Mouse (Mus musculus): ENCODE data around the gene Arih2.

Gene Arih2

DNA sequence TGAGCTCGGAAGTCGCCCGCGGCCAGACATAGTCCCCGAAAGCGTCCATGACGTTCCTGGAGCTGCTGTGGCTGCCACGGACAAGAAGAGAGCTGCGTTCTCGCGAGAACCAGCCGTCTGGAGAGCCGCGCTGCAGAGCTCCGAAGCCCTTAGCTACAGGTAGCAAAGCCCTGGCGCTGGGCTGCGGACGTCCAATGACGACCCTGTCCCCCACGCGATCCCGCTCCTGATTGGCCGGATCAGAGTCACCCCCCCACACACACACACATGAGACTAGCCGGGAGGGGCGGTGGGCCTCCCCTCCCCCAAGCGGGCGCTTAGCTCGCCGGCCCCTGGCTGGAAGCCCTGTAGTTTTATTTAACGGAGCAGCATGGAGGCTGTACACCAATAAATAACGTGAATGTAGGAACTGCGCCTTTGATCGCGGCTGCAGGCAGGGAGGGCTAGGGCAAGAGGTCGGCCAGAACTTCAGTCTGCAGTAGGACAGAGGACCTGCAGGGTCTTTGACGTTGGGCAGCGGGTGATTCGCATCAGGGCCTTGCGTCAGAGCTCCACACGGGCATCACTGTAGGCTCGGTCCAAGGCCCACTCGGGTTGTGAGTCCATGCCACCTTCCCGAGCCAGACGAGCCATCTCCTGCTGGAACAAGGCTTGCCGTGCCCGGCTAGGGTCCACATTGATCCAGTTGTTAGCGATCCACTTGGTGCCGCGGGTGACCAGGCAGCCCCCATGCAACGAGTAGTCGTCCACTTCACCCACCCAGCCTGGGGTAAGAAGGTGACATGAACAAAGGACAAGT is 70.4 kb downstream of the Arih2 start, which contains the start of gene Wdr6:
Gene Wdr6 (minus strand): TSS at position 195 of the 799 bp plus-strand sequence.
- DNase-seq: peak; percentile 93 to 95

DNA sequence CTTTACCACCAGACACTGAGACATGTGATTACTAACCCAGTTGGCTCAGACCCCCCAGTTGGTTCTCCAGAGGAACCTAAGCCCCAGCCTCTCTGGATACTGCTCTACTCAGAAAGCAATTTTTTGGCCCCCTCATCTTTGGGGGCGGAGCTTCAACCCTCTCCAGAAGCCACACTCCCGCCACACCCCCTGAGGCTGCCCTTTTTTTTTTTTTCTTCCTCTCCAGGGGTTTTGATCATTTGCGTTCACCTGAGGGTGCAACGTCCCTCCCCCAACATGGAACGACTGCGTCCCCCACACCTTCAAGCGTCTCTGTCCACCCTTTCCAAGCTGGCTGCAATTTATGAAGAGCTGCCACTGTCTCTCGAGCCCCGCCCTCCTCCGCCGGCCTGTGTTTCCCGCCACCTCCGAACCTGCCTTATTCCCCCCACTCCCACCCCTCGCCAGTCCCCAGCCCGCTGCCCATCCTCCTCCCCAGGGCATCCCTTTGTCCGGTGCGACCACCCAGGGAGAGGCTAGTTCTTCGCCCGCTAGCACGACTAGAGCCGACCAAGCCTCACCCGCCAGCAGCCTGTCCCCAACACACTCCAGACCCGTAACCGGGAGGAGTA is 71.1 kb downstream of the Arih2 start:
- peak in 1 of 2 experiments; percentile 51 for DNase-seq

DNA sequence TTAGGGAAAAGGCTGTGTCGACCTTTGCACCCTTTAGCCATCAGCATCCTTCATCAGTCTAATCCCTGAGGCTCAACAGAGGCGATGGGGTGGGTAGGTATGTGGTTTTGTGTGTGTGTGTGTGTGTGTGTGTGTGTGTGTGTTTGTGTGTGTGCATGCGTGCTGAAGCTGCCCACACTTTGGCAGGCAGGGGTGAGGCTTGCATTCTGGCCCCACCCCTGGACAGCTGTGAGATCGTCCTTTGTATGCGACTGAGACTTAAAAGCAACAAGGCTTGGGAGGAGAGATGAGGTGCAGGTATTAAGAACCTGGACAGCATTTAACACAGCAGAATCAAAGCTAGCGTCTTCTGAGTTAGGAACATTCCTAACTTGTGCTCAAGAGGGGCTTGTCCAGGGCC is 72.2 kb downstream of the Arih2 start:
- DNase-seq: no peak

DNA sequence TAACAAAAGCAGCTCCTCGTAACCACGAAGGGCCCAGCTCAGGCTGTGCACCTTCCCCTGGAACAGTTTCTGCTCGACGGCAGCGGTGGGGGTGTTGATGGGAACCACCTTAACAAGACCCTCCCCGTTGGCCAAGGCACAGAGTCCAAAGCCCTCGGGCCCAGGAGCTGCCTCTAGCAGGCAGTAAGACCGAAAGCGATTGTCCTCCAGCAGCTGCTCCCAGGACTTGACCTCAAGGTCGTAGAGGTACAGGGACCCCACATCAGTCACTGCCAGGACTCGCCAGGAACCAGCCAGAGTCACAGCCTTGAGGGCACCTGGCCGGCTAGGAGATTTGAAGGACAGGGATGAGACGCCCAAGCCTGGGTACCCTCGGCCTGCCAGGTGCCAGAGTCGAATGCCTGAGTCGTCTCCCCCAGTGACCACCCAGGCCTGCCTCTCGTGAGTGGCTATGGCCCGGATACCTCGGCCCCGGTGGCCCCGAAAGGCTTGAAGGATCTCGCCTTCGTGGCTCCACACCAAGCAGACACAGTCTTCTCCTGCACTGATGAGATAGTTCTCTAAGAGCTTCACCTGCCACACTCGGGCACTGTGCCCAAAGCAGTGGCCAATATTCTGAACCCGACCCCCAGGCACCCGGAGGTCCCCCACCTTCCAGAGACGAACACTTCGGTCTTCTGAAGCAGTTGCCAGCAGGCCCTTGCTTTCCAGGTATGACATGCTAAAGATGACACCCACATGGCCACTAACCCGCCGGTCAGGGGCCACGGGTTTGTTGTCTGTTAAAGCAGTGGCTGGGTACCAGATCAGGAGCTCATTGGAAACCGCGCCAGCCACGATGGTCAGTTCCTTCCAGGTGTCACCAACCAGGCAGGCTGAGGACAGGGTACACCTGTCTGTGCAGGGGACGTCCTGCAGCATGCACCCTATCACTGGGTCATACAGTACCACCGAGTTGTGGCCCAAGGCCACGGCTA is 73.6 kb downstream of the Arih2 start:
- DNase-seq: no peak

DNA sequence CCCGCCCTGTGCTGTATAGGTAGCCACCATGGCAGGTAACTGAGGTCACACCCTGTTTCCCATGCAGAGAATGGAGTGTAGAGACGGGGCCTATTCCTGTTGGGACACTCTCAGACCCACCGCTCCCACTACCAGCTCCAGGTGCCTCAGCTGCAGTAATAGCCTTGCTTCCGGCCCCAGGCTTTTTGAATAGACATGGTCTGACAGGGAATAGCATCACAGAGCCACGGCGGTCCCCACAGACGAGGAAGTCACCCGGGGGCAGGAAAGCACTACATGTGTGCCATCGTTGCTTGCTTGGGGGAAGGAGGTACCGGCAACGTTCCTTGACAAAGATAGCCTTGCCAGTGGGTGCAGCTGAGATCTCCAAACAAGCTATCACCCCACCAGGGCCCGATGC is 74.3 kb downstream of the Arih2 start:
- DNase-seq: no peak

DNA sequence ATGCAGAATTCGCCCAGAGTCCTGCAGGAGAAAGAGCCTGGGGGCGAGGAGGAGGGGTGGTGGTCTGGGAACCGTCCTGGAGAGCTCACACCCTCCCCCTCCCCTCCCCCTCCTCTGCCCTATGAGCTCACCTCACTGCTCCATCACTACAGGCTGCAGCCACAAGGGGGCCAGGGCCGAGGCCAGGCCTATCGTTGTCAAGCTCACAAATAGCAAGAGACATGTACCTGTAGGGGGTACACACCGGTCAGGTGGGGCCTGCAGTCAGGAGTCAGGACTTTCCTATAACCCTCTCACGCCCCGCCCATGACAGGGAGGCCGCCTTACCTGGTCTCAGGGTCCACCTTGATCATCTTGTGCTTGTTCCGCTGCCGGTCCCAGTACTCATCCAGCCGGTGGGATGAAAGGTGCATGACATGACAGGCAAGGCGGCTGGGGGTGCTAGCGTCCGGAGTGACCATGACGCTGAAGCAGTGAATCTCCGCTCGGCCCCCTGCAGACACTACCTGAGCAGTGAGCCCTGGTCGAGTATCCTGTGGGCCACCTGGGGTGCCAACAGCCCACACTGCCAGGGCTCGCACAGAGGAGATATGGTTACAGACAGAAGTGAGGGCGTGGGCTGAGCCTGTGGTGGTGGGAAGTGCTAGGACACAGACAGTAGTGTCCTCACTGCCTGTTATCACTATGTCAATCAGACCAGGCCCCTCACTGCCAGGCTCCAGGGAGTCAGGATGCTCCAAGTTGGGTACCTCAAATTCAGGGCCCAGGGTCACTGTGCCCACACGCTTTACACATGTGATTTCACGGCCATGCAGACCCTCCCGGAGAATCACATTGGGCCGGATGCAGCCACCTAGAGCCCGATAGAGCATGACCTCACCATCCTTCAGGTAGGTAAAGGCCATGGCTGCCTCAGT is 75.2 kb downstream of the Arih2 start:
- no peak for DNase-seq

DNA sequence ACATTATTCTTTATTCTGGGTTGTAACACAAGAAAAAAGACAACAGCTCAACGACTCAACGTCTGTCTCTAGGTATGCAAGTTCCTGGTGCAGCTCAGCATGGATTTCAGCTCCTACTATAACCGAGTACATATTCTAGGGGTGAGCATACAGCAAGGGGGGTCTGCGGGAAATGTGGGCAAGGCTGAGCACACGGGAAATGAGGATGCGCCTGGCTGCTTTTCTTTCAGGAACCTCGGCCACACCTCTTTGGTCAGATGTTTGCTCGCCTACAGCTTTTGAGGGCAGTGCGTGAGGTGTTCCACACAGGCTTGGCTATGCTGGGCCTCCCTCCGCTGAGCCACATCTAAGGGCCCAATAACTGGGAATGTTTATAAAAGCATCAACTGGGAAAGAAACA is 76.9 kb downstream of the Arih2 start:
- no peak for DNase-seq

DNA sequence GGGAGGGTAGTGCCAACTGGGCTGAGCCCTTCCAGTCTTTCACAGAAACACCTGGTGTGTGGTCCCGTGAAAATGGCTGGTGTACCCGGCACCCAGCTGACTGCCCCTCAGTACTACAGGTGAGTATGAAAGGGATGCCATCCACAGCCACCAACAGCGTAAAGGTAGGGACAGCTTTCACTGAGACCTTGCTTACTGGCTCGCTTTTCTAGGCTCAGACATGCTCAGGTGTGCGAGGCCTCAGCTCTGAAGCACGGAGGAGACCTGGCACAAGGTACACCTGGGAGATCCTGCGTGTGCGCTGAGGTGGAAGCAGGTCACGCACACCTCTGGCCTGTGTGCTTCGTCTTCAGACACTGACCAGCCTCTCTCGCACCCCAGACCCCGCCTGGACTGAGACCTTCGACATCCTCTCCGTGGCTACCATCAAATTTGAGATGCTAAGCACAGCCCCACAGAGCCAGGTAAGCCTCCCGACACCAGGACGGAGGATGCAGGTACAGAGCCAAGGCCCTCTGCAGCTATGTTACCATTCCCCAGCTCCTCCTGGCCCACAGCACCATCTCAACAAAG is 77.7 kb downstream of the Arih2 start:
- DNase-seq: no peak

DNA sequence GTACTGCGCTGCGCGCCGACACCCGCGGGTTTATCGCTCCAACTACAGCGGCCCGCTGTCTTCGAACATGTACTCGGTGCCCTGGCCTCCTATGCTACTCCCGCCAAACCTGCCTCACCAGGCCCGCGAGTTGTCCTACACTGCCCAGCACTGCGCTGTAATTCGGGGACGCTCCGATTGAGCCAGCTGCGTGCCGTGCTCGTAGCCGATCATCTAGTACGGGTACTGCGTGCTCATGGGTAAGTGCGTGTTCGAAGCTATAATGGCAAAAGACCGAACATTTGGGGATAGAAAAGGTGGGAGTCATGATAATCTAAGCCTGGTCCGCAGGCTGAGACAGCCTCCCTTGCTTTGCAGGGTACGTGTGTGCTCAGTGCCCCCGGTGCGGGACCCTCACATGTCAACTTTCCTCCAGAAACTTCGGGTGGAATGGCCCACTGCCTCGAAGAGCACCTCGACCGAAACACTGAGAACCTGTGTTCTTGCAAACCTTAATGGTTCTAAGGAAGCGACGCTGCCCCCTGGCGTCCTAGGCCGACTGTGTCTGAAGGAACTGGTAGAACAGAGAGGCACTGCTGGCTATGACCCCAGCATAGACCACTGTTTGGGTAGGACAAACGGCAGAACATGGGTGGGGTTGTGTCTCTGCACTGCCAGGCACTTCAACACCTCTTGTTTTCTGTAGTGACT is 78.8 kb downstream of the Arih2 start:
- peak; percentile 77 to 82 for DNase-seq

DNA sequence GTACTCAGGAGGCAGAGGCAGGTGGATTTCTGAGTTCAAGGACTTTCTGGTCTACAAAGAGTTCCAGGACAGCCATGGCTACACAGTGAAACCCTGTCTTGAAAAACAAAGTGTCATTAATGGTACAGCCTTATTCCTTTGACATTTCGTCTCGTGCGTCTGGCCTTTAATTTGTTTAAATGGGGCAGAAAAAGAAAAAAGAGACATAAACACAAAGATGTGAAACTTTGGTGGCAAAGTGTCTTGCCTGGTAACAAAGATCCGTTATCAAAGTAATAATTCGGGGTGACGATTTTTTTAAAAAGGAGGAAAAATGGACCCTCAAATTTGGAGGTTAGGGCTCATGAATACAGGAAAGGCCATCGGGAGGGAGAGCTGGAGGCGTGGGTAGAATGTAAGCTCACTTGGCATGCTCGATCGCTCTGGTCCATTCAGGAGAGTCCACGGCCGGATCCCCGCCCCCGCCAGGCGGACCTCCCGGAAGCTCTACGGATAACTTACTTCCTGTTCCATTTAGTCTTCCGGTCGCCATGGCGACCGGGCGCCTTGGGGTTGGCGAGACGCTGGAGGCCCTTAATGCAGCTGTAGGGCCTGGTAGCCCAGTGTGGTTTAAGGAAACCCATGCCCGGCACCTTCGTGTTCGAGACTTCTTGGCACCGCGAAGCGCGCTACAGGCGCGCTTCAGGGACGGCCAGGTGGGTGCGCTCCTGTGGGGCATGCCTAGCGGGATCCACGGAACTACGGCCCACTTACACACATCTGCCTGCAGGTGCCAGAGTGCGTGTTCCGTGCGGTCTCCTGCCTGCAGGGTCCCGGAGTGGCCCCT is 79.6 kb downstream of the Arih2 start, which contains the start of gene Dalrd3:
Gene Dalrd3 (plus strand): TSS at position 506 of the 826 bp plus-strand sequence.
- peak; percentile 85 to 88 for DNase-seq

DNA sequence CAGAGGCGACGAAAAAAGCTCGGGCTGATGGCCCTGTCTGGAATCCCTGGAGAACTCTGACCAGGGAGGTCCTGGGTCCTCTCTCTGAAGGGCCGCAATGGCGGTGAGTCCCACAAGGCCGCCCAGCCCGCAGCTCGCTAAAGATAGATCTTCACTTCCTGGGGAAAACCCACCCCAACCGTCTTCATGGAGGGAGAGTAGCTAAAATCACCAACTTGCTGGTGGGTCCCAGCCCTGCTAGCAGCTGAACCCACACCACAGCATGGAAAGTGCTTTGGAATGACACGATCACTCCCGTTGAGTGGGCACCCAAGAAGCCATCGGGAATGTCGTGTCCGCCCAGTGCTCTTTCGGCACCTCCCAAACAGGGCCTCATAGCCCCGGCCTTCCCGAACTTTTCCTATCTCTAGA is 80.7 kb downstream of the Arih2 start:
- DNase-seq: peak in 1 of 2 experiments; percentile 19

DNA sequence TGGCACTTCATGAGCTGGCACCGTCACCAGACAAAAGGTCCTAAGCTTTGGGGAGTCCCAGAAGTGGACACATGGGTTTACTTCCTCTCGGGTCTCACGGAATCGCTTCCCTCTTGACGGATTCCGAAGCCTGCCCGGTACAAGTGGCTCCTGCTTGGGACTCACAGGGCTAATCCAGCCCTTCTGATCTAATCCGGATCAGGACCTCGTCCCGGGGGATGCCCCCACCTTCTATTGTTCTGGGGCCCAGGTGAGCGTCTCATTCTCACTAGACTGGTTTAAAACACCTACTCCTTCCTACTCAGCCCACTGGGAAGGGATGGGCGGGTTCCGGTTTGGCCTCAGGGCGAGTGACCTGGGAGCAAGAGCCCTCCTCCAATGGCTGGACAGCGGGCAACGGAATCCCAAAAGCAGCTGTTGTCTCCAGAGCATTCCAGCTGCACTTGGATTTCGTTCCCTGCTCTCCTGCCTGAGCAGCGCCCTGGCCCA is 81.2 kb downstream of the Arih2 start:
- peak in 1 of 2 experiments; percentile 21 for DNase-seq

DNA sequence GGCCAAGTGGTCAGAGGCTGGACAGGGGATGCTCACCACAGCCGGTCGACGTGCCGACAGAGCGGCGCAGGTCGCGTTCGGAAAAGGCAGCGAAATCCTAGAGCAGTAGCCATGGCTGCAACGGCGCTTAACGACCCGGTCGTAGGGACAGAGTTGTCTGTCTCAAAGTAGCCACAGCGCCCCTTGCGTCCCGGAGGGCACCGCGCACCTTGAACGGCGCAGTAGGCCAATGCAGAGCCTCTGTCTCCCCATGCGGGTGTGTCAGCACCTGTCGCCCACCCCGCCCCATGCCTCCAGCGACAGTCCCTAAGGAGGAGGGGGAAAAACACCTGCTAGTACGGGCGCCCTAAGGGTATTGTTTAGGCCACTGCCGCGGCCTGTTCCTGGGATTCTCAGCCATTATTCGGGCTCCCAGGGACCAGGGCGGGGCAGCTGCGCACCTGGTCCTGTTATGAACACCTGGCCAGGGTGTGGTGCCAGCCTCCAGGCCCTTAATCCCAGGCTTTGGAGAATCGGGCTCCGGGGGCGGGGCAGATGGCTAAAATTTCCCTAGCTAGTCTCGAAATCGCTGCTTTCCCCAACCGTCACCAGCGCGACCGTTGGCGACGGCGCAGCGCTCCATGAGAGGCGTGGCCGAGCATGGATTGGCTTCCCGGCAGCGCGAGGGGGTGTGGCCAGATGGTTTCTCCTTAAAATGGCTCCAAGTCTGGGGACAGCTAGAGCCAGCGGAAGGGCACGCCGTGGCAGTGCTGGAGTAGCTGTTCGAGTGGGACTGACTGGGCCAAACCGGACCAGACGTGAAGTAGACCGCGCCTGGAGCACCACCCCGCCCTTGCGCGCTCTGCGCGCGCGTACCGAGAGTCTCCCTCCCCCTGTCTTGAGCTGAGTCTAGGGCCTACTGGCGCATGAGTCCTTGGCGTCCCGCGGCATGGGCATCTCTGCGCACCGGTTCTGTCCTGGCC is 82.1 kb downstream of the Arih2 start, which contains the start of gene Ndufaf3:
Gene Ndufaf3 (minus strand): TSS at position 620 of the 962 bp plus-strand sequence.
- peak; percentile 92 to 95 for DNase-seq

DNA sequence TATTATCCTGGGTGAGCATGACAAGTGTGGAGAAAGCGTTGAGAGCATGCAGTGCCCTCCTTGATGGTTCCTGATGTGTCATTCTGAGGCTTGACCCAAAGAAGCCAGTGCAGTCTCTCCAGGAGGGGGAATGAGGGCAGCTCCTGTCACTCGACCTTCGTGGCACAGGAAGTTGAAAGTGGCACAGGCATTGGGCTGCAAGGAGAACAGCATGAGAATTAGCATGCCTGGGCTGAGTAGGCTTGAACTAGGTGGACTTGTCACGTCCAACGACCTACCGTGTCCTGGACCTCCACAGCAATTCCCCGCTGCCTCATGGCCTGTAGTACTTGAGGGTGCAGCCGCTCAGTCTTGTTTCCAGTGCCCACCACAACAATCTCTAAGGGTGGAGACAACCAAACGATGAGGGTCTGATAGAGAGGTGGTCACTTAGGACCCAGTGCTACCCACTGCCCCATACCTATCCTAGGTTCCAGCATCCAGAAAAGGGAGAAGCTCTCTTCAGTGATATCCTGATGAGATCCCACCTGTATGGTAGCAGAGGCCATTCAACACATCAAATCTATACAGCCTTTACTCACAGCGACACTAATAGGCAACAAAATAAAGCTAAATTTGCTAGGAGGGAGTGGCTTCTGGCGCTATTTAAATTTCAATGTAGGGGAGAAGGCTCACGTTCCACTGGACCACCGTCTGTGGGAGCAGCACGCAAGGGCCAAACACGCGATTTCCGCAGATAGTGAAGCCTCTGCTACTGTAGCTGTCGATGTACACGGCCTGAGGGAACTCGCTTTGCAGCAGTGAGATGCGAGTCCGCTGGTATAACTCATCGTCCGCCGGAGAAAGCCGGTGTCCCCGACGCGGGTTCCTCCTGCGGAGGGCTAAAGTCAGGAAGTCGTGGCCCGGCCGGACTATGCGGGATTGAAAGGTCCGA is 83.0 kb downstream of the Arih2 start:
- no peak for DNase-seq

DNA sequence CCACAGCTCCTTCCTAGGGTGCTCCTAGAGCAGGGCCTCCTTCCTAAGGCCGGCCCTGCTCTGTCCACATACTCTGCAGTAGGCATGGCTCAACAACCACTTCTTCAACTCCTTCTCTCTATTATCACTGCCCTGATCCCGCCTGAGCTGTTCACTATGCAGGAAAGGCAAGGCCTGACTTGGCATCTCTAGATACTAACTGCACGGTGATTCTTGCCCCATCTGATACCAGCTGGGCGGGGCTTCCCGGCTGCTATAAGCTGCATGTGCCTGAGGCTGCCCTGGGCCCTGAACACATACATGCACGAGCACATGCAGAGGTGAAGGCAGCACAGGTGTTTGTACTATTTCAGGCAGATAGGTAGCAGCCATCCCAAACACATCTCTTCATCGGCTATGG is 85.1 kb downstream of the Arih2 start:
- no peak for DNase-seq

DNA sequence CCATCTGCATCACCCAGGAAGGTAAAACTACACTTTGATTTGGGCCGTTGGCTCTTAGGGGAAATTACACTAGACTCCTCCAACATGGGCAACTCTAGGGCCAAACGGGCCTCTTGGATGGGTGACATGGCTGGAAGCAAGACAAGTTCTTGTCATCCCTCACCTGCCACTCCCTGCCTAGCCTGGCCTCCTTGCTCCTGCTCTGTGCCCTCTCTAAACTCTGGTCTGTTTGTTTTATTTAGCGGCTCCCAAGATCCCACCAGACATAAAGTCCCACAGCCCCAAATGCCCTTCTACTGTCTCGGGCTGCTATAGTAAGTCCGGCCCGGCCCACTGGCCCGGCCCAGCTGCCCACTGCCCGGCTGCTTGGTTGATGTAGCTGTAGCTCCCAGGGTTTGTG is 85.5 kb downstream of the Arih2 start:
- no peak for DNase-seq

DNA sequence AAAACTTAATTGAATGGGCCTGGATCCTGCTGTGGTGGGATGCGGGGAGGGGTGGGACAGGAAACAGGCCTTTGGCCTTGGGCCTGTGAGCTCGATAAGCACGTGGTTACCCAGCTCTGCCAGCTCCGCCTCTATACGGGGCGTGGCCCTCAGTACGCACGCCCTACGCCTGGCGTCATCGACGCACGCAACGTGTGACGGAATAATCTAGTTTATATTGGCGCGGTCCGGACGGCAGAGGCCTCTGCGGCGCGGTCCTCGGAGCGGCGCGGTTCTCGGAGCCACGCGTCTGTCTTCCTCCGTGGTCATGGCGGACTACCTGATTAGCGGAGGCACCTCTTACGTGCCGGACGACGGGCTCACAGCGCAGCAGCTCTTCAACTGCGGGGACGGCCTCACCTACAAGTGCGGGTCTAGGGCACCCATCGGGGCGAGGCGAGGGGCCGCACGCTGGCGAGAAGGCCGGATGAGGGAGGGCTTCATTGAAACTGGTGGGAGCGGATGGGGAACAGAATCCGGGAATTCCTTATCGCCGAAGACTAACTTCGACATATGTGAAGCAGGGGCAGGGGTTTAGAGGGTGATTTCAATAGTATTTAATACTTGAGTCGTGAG is 88.9 kb downstream of the Arih2 start, which contains the start of gene Impdh2:
Gene Impdh2 (plus strand): TSS at position 60 of the 615 bp plus-strand sequence.
- peak; percentile 89 to 92 for DNase-seq

Data from thymus, adult 18-20 months (tissue).